Mouse (Mus musculus) testis, postnatal 10 days (tissue): ENCODE results near the gene Car6.

Experiments
- DNase-seq: peaks from one replicate; pipeline ENCODE4 v3.0.0; 2021; ENCODE audit warnings: low spot score

Car6 gene

DNA sequence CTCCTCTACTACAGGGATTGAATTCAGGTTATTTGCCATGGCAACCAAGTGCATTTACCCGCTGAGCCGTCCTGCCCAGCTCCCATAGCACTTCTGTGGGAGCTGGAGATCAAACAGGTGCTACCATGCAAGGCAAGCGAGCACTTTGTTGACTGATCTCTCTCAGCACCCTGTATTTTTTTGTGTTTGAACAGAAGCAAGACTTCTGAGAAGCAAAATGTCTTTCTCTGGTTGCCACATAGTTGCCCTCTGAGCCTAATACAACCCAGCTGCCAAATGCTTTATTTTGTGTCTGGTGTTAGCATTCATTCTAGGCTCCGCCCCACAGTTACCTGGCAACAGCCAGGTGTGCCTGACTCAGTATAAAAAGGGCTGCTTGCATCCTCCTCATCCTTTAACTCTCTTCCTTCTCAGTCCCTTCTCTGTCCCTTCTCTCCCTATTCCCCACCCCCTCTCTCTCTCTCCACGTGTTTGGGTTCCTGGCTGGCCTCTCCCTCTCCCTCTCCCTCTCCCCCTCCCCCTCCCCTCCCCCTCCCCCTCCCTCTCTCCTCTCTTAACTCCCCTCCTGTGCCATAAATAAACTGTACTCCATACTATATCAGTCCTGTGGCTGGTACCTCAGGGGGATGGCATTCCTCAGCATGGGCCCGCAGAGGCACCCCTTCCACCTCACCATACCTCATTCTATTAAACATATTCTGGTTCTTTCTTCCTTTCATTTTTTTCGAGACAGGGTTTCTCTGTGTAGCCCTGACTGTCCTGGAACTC lies 27.6 kb upstream of the Car6 start:
- DNase-seq = no peak

DNA sequence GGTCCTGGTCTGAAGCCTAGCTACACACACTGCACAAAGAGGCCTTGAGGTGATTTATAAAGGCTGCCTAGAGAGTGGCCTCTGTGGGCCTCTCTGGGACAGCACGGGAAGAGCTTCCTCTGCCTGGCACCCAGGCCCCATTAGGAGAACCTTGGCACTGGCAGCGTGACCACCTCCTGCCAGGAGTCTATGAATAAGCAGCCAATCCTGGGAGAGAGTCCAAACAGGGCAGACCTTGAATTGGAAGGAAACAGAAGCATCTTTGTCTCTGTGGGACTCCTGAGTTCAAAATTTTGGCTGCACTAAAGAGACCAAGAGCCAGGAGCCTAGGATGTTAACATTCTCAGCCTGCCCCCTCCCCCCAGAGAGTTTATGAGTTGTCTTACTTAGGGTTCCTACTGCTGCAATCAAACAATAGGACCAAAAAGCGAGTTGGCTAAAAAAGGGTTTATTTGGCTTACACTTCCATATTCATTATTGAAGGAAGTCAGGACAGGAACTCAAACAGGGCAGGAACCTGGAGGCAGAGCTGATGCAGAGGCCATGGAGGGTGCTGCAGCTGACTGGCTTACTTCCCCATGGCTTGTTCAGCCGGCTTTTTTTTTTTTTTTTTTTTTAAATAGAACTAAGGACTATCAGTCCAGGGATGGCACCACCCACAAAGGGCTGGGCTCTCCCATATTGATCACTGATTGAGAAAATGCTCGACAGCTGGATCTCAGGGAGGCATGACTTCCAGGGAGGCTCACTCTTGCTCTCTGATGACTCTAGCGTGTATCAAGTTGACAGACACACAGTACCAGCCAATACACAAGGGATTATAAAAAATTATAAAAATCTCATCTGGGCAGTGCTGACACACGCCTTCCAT lies 25.9 kb upstream of the Car6 start:
- peak; percentile 69 for DNase-seq

DNA sequence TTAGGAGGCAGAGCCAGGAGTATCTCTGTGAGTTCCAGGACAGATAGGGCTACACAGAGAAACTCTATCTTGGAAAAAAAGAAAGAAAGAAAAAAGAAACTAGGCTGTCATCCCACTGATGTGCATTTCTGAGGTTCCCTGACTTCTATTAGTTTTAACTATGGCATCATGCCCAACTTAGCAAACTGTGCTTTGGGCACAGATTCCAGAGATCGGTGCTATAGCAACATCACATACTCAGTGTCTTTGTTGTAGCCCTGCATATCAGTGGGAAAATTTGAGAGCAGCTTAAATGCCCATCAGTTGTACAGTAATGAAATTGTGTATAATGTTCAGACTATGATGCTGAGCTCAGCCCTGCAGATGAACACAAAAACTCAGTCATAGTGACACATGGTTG lies 24.6 kb upstream of the Car6 start:
- no peak for DNase-seq

DNA sequence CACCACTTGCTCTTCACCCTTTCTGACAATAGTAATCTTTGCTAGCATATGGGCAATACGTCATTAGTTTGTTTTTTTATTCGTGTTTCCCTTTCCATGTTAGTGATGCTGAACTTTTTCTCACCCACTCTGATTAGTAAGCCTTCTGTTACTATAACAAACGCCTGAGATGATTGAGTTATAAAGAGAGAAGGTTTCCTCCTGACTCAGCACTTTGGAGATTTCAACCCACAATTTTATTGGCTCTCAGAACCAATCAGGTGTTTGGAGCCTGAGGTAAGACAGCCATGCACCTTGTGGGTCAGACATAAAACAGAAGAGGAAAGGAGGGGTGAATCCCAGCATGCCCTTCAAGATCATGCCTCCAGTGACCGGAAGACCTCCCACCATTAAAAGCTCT lies 22.7 kb upstream of the Car6 start:
- no peak for DNase-seq

DNA sequence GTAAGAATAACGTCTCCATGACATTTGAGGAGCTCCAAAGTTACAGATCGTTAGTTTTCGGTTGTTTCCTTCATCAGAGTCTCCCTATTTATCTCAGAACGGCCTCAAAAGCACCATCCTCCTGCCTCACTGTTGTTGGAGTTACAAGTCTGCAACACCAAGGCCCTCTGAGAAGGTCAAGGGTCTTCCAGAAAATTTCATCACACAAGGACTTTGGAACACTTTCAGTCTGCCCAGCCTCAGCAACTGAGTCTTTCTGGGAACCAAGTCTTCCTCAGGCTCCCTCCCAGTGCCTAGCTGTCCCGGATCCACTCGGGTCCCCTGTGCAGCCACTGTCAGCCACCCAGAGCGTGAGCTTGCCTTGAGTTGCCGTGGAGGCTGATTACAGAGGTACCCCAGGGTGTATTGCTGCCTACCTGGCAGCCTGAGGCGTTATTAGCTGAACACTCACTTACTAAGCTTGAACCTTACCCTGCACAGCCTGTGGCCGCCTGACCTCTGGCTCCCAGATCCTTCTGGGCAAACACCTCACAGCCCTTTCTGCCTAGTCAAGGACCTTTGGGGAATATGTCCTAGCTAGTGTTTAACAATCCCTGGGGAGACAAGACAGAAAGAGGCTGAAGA lies 20.0 kb upstream of the Car6 start:
- DNase-seq = no peak

DNA sequence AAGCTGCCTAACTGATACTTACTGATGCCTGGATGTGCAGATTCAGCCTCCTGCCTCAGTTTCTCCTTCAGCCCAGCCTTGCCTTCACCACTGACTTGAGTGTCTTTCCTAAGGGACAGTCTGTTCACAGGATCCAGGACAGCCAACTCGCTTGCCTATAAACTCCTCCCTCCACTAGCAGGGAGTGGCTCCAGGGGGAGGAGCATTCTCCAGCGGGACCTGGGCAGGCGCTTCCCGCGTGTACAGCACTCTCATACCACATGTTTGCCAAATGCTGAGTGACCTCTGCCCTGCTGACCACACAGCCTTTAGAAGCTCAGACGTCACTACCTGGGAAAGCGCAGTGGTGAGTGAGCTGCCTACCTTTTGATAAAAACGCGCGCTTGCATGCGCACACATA lies 19.5 kb upstream of the Car6 start:
- peak; percentile 62 for DNase-seq

DNA sequence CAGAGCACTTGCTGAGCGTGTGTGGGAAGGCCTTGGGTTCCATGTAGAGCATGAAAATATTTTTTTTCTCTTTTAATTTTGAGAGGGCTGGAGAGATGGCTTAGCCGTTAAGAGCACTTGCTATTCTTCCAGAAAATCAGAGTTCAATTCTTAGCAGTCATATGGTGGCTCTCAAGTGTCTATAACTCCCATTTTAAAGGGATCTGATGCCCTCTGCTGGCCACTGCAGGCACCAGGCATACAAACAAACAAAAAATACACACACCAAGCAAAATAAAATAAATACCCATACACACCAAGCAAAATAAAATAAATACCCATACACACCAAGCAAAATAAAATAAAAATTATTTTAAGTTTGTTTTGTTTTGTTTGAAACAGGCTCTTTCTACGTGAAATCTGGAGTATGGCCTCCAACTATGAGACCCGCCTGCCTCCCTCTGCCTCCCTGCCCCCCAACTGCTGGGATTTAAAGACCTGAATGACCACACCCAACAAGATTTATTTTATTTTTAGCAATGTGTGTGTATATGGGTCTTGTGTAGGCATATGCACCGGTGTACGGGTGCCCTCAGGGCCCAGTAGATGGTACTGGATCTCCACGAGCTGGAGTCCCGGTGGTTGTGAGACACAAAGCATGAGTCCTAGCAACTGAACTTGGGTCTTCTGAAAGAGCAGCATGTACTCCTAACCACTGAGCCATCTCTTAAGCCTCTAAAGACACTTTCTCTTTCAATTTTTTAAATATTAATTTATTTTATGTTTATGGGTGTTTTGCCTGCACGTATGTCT lies 18.6 kb upstream of the Car6 start:
- DNase-seq = peak; percentile 79

DNA sequence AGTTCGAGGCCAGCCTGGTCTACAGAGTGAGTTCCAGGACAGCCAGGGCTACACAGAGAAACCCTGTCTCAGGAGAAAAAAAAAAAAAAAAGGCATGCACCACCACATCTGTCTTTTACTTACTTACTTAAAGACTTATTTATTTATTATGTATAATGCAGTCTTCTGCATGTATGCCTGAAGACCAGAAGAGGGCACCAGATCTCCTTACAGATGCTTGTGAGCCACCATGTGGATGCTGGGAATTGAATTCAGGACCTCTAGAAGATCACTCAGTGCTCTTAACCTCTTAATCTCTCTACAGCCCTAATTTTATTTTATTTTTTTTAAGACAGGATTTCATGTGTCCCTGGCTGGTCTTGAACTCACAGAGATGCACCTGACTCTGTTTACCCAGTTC lies 16.8 kb upstream of the Car6 start:
- DNase-seq = no peak

DNA sequence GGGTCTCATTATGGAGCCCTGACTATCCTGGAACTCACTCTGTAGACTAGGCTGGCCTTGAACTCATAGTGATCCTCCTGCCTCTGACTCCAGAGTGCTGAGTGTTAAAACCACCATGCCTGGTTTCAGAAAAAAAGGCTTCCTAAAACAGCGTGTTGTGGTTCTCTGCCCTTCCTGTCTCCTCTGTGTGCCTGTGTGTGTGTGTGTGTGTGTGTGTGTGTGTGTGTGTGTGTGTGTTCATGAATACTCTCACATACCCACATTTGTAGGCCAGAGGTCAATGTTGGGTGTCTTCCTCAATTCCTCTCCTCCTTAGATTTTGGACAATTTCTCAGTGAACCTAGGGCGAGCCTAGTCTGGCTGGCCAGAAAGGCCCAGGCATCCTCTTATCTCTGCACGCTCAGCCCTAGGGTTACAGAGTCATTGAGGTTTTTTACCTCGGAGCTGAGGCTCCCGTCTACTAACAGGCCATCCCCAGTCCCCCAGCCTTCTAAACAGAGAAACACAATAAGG lies 16.0 kb upstream of the Car6 start:
- DNase-seq = no peak

DNA sequence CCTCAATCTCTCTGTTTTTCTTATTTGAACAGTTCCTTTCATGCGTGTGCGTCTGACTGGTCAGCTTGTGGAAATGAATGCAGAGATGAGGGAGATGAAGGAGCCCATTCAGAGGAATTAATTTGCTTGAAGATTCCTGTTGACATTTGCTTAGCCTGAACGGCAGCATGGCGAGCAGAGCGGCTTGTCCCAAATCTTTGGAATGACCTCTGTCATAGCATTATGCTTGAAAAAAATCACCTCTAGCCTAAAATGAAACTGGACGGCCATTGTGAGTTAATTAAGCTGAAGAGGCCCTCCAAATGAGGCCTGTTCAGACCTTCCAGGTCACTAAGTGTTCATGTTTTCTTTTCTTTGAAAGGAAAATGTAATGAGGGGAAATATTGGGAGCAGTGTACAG lies 15.3 kb upstream of the Car6 start:
- no peak for DNase-seq

DNA sequence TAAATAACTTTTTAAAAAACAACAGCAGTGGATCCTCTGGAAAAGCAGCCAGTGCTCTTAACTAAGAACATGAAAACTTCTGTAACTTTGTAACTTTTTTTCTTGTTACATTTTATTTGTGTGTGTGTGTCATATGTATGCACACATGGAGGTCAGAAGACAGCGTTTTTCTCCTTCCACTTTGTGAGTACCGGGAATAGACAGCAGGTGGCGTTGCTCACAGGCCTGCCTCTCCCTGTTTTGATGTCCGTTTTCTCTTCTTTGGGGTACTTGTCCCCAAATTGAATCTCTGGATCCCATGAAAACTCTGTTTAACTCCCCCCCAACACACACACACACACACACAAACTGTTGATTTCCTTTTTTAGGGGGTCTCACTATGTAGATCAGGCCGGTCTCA lies 12.8 kb upstream of the Car6 start:
- DNase-seq = no peak

DNA sequence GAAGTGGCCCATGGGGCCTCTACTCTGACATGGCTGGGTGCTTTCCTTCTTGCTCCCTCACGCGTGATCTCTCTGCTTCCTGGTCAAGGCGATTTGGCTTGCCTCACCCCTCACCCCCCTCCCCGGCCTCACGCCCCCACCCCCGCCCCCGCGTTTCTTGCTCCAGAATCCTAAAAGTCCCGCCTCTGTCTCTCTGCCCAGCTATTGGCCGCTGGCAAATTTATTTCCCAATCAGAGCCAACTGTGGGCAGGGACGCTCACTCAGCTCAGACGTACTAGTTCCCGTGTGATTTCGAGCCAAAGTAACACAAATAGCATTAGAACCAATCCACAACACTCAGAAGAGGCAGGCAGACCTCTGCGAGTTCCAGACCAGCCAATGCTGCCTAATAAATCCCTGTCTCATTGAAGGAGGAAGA lies 11.4 kb upstream of the Car6 start:
- DNase-seq = no peak

DNA sequence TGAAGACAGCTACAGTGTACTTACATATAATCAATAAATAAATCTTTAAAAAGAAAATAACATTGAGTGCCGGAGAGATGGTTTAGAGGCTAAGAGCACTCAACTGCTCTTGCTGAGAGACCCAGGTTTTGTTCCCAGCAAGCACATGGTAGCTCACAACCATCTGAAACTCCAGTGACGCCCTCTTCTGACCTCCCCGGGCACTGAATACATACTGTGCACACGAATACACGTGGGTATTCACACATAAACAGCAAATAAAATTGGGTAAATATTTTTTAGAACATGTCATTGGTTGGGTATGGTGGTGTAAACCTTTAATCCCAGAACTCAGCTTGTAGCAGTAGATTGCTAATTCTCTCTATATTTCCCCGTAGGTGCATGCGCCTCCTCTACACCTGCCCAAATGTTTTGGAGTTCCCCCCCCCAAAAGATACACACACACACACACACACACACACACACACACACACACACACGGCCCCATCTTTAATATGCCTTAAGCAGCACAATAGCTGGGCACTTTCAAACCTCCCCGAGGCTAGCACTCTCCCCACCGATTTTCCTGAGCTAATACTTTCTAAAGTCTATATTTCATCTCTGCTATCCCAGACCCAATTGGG lies 10.9 kb upstream of the Car6 start:
- DNase-seq = no peak

DNA sequence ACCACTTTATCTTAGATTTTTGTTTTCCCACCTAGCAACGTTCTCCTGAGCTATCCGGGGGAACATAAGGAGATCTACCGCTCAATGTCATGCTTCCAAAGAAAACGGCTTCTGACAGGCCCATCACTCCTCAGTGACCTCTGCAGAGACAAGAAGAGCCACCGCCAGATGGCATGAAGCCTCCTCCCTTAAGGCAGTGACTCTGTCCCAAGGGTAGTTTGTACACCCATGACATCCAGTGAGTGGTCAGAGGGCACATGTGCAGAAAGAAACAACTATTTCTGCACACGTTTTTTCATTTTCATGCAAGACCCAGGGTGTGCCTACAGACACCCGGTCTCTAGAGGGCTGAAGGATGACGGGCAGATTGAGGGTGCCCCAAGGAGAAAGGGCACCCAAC lies 9.2 kb upstream of the Car6 start:
- DNase-seq = no peak

DNA sequence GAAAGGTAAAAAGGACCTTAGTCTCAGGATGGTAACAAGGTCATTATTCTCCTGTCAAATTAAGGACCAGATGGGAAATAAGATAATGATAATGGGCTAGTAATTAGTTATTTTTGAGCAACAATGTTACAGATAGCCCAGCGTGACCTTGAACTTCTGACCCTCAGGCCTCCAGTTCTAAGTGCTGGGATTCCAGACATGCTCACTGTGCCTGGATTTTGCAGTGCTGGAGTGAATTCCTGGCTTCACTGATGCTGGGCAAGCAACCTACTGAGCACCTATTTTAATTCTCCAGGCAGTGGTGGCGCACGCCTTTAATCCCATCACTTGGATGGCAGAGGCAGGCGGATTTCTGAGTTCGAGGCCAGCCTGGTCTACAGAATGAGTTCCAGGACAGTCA lies 8.6 kb upstream of the Car6 start:
- no peak for DNase-seq

DNA sequence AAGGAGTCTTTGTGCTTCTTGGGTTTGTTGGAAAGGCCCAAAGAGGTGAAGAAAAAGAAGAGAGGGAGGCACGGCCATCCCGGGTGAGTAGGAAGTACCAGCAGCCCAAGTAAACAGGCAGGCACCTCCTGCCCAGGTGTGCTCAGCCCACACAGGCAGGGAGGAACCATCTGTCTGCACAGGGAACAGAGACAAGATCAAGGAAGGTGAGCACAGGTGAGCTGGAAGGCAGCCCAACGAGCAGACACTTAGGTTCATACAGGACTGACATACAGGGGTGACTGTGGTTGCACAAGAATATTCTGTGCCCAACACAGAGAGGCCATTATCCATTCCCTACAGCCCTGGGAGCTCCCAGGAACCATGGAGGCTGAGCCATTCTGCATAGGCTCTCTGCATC lies 3.7 kb upstream of the Car6 start:
- DNase-seq = no peak

DNA sequence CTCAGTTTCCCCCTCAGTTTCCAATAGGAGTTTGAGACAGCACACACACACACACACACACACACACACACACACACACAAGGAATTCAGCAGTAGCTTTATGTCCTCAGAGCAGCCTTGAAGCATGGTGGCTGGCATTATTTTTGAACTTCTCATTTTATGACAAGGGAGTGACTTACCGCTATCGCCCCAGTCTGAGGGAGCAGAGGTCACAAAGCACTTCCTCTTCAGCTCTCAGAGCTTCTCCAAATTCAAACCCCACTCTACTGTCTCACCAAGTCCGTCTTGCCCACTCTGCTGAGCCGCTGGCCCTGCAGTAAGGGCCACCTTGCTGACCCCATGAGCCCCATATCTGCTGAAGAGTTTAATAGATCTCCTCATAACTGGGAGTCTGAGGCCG lies 1.6 kb upstream of the Car6 start:
- no peak for DNase-seq

DNA sequence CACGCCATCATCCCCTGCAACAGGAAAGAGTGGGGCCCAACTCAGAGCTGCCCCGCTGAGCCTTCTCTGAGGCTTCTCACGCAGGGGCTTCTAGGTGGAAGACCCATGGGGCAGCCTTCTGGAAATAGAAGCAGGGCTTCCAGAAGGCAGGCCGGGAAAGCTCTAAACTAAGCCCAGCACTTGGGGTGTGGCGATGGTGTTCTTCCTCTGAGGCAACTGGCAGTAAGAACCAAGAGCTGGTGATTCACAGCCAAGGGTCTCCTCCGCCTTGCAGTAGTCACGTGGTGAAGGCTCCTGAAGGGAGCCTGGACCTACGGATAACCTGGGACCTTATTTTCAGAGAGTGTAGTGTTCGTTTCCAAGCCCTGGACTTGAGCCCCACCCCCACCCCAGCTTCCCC lies 2.9 kb downstream of the Car6 start:
- DNase-seq = no peak

DNA sequence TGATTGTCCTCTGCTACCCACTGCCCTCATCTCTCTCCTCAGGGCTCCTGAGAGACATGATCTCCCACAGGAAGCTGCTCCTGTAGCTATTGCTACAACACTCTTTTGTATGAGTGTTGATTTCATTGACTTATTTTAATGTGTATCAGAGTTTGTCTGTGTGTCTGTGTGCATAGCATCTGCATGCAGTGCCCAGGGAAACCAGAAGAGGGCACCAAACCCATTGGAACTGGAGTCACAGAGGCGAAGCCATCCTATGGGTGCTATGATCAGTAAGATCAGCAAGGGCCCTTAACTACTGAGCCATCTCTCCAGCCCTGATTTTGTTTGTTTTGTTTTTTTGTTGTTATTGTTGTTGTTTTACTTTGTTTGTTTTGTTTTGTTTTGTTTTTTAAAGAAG lies 7.2 kb downstream of the Car6 start:
- DNase-seq = peak; percentile 72

DNA sequence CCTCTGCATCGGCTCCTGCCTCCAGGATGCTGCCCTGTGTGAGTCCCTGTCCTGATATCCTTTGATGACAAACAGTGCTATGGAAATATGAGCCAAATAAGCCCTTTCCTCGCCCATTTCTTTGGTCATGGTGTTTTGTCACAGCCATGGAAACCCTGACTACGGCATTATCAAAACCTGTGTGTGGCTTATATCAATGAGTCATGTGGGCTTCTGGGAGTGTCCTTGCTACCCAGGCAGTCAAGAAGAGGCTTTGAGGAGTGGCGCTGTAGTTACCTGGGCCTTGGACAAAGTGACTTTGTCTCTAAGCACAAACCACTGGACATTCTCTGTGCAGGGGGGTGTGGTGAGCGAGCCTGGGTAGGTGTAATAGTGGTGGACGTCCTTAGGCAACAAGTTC lies 8.9 kb downstream of the Car6 start:
- no peak for DNase-seq

DNA sequence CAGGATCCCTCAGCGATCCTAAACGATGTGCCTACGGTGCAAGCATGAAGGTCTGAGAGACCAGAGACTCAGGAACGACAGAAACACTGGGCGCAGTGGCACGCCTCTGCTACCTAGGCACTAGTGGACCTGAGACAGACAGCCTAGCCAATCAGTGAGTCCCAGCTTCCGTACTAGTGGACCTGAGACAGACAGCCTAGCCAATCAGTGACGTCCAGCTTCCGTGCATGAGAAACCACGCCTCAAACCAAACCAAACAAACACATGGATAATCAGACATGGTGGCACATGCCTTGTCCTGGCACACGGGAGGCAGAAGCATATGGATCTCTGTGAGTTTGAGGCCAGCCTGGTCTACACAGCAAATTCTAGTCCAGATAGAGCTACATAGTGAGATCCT lies 12.9 kb downstream of the Car6 start:
- no peak for DNase-seq

DNA sequence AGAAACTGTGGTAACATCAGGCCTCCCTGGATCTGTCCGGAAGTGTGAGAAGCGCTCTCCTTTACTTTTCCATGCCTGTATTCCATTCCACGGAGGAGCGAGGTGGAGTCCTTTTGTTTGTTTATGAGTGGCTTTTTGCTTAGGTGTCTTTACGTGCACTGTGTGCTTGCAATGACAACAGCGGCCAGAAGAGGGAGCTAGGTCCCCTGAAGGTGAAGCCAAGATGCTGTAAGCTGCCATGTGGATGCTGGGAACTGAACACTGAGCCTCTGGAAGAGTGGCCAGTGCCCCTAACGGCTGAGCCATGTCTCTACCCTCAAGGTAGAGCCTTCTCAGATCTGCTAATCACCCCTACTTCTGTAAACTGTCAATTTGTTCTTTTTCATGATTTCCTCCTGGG lies 19.8 kb downstream of the Car6 start:
- no peak for DNase-seq
